Mouse (Mus musculus) thymus, postnatal 10 days (tissue): ENCODE measurements around the gene Plxnd1.
A peak's percentile ranks its signal among the peaks of the same experiment; 100 is the strongest.

Experiments
- DNase-seq, 2 experiments: peaks; one replicate each; pipeline ENCODE4 v3.0.0; 2021; ENCODE audit warnings: low spot score in 2 of 2

Gene Plxnd1

DNA sequence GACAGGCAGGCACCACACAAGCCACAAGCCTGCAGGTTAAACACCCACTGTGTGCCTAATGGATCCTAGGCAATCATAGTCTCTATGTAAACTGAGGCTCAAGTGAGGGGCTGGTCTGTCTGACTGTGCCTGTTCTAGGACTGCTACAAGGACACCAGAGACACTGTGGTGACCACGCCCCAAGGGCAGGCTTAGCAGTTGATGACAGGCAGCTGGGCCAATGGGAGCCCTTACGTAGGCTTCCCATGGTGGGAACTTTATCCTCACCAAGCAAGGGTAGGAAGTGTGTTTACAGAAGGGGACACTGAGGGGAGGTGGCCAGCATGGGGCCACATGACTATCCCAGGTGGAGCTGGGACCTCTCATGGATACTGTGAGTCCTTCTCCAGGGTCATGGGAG is 4.4 kb upstream of the Plxnd1 start:
- DNase-seq = no peak

DNA sequence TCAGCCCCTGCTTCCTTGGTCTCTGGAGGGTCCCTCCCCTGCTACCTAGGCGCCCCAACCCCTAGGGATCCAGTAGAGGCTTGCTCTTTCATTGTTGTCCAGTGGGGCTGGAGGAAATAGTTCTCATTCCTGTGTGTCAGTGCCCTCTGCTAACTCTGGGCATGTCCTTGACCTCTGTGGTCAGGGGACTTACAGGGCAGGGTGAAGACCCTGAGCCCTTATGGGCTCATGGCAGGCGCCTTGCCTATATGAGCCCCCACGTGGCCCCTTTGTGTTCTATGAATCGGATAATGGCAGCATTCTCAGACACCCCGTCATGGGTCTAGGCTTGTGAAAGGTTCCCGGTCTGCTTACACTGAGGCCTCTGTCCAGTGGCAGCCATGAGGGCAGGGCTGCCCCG is 4.0 kb upstream of the Plxnd1 start:
- DNase-seq = no peak

DNA sequence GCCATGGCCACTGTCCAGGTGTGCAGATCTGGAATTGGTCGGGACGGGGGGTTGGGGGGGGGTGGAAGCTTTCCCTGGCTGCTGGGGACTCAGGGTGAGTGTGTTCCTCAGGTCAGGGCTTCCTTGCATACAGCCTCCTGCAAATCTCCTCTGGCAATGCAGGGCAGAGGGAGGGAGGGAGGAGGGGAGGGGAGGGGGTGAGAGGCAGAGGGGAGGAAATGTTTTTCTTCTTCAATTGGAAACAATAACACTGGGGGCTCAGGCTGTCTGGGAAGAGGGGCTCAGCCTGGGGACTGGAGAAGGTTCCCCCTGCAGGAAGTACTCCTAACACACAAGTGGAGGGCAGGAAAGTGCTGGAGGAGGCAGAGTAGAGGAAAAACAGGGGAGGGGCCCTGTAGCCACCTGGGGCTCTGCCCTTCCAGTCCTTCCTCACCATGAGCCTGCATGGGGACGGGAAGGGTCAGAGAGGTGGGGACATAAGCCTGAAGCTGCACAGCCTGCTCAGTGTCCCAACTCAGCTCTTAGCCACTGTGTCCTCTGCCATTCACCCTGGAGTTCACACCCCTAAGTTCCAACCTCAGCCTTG is 3.0 kb upstream of the Plxnd1 start:
- DNase-seq = no peak

DNA sequence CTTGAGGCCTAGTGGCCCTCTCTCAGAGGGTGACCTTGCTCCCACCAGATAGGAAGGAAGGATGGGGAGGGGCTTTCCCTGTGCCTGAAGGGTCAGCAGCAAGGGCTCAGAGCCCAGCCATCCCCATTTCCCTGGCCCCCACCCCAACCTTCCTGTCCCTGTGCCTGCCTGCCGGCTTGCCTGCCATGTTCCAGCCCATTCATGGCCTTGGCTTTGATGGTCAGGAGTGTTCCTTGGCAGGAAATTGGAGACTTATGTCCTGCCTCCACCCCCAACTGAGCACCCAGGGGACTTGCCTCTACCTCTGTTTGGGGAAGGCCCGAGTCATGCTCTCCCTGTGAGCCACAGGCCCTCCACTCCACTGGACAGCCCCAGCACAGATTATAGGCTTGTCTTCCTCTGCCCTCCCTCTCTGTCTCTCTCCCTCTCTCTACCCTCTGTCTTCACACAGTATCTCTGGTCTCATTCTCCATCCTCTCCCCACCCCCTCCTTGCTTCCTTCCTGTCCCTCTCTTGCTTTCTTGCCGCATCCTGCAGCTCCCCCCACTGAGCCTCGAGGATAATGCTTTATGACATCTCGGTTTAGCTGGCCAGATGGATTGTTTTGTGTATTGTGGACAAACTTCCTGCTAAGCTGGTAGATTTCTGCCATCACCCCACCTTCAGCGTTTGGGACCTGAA is 1.5 kb upstream of the Plxnd1 start:
- DNase-seq = peak; percentile 72 to 76

DNA sequence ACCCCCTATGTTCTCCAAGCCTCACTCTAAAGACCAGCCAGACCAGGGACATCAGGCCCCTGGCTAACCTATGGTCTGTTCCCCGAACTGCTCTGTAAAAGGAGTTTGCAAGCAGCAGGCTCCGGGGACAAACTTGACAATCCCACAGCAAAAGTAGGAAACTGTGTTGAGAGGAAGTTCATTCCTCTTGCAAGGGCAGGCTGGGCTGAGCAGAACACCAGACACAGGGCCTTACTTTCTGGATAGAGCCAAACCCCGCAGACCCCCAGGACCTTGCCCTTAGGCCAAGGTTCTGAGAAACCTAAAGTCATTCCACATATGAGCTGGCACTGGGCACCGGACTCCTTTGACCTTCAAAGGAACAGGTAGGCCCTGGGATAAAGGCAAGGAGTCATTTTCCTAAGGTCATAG is 731 bp upstream of the Plxnd1 start:
- no peak for DNase-seq

DNA sequence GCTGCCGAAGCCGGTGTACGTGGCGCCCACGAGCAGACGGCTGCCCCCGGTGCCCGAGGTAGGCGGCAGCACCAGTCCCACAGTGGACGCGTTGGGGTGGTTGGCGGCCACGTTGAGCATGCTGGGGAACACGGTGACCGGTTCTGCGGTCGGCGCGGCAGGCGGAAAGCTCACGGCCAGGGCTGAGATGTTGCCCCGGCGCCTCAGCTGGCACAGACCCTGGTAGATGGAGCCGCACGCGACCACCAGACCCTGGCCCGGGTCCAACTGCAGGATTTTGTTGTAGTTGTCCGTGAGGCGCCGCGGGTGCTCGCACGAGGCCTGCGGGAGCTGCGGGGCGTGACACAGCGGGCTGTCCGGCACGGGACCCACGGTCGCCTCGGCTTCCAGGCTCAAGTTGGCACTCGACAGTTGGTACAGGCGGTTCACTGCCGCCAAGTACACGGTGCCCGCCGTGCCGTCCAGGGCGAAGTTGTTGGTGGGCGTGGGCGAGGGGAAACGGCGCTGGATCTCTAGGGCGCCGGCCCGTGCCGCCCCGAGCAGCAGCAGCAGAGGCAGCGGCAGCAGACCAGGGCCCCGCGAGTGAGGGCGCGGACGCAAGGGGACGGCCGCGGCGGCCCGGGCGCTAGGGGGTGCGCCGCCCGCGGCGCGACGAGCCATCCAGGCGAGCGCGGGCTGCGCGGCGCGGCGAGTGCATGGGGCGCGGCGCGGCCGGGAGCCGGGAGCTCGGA is 494 bp downstream of the Plxnd1 start:
- DNase-seq = peak in 1 of 2 experiments; percentile 51

DNA sequence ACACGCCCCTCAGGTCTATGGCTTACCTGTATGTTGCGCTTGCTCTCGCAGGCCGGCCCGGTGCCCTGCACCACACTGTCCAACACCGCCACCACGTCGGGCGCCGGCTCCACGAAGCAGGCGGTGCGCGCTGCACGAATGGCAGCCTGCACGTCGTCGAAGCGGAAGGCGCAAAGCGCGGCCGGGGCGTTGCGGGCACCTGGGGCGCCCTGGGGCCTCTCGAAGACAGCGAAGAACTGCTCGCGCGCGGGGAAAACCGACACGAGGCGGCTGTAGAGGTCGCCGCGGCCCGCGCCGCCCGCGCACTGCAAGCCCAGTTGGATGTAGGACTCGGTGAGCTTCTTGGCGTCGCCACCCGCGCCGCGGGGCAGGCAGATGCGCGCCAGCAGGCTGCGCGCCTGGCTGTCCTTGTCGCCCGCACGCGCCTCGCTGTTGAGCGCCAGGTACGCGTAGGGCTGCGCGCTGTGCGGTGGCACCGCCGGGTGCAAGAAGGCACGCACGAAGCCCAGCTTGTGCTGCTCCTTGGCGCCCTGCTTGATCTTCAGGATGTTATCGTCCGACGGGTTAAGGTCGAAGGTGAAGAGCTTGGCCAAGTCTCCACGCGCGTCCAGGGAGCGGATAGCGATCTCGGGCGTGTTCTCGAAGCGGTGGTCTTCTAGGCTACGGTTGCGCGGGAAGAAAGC is 1.2 kb downstream of the Plxnd1 start:
- DNase-seq = peak in 1 of 2 experiments; percentile 55

DNA sequence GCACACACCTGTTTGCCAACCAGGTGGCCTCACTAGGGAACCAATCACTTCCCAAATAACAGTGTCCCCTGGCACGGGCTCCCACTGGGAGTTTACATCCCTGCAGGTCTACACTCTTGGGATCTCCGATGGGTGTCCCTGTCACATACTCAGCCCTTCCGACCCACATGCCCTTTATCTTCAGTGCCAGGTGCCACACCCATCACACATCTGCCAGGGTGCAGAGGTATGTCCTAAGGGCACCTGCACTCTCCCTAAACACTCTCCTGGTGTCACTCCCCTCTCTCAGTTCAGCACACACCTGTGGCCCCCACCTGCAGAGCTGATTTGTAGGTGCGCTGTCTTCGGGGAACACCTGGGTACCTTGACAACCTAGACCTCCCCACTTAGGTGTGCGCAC is 1.8 kb downstream of the Plxnd1 start:
- DNase-seq = no peak

DNA sequence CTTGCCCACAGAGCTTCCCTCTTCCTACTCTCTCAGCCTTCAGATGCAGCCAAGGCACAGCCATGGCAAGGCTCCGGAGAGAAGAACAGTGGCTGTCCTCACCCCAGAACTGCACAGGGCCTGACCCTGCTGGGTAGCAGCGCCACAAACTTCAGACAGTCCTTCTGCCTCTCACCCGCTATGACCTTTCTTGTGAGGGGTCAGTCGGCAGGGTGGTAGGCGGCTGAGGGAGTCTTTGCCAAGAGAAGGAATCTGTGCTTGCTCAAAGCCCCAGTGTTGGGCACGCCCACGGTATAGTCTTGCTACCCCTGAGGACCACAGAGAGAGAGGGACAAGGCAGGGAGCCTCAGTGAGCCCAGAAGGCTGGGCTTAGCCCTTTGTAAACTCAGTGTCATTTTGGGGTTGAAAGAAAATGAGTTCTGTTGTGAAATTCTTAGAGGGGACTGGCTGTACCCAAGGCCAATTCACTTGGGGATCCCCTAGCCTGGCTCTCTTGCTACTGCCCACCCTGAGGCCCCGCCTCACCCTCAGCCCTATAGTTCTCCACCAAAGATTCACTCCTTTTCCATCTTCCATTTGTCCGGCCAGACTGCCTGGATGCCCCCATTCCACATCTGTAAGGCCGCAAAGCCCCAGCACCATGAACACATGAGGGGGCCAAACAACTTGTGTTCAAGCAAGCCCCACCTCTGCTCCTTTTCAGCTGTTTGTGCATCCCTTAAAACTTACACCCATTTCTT is 2.8 kb downstream of the Plxnd1 start:
- no peak for DNase-seq

DNA sequence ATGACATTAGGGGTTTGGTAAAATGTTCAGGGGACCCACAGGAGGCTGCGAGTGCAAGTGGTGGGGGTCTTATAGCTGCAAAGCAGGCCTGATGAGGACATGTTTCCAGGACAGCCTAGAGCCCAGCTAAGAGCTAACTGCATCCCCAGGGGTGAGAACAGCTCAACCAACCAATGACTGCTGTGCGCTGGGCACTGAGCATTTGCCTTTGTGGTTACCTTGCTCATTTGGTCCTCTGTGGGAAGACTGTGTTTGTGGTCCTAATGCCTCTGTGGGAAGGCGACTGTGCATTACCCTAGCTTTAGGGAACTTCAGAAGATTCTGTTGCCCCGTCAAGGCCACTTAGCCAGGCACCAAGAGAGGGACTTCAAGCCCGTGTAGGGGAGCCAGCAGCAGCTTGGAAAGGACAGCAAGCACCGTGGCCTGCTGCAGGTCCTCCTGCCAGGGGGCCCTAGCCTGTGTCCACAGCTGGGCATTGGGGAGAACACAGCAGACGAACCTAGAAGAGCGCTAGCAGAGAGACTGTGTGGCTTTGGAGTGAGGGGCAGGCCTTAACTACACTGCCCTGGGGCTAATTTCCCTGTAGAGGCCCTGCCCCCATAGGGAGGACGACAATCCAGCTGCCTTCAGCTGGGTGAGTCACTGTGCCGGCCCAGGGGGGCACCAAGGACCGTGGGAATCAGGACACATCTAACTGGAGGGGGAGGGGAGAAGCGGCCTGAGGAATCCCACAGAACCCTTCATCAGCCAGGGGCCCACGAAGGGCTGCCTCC is 3.5 kb downstream of the Plxnd1 start:
- DNase-seq = no peak

DNA sequence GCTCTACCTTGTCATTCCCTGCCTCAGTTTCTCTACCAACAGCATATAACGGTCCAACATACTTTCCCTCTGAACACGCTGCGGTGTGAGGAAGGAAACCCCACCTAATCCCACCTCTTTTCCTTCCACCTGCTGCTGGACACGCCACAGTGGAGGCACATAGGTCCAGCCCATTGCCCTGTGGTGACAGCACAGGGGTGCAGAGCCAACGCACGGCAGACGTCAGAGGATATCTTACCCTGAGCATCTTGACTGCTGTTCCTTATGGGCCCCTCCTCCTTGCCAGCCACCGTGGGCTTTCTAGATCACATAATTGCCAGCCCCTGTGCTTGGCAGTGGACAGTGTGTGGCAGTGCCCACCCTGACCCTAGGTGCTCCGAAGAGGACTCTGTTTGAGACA is 4.3 kb downstream of the Plxnd1 start:
- no peak for DNase-seq

DNA sequence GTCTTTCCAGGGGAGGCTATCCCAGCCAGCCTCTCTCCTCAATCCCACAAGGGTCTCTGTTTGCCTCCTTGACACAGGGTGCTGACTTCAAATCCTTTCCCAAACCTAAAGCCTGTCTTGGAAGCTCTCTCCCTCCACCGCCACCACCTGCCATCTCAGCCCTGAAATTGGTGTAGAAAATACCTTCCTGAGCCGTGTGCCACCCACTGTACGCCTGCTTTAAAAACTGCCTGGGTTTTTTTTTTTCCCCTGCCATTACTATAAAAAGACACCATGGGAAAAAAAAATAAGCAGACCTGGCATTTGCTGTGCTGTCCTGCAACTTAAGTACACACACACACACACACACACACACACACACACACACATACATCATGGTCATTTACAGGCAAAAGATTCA is 4.7 kb downstream of the Plxnd1 start:
- DNase-seq = no peak

DNA sequence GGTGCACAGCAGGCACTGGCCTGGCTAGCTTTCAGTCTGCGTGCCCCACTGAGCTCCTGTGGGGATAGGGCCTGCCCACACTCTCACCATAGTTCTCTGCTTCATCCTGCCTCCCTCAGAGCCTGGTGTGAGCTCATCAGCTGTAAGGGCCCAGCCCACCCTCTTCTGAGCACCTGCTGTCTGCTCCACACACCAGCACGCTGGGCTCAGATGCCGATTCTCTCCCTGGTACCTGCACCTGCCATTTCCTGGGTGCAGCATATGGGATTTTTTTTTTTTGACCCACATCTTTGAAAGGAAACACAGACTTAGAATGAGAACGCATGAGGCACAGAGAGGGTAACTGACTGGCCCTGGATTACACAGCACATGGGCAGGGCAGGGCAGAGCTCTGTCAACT is 5.2 kb downstream of the Plxnd1 start:
- DNase-seq = peak; percentile 86 to 91

DNA sequence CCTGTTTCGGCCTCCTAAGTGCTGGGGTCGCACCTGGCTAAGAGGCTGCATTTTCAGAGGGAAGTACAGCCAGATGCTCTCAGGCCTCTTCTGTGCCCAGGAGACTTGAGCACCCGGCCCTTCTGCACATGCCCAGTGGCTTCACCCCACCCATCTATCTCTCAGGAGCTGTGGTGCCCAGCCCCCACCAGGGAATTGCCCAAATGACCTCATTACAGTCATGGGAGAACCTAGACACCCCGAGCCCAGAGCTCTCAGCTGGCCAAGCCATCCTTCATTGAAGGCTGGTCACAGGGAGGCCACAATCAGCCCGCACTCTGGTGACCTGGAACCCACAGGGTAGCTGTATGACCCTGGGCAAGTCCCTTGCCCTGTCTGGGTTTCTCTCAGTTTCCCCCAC is 5.8 kb downstream of the Plxnd1 start:
- no peak for DNase-seq

DNA sequence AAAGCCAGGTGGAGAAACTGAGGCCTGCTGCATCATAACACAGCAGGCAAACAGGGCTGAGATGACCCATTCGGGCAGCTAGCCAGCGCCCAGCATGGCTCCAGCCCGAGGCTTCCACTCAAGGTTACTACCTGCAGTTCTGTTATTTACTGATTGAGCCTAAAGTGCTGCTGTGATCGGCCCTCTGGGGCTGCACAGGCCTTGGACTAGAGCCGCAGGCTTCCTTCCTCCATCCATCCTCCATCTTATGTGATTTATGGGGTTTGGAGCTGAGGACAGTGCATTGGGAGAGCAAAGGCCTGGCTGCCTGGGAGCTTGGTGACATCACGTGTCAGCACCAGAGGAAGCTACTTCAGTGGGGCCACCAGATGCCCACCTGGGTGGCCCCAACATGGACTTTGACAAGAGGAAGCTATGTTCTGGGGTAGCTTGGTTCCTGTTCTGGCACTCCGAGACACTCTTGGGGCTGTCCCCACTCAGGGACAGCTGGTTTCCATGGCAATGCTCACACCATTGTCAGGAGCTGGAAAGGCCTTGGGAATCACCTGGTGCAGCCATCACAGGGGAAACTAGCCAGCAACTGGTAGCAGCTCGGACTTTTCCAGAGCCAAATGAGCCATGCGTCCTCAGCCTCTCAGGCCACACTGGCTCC is 7.6 kb downstream of the Plxnd1 start:
- no peak for DNase-seq

DNA sequence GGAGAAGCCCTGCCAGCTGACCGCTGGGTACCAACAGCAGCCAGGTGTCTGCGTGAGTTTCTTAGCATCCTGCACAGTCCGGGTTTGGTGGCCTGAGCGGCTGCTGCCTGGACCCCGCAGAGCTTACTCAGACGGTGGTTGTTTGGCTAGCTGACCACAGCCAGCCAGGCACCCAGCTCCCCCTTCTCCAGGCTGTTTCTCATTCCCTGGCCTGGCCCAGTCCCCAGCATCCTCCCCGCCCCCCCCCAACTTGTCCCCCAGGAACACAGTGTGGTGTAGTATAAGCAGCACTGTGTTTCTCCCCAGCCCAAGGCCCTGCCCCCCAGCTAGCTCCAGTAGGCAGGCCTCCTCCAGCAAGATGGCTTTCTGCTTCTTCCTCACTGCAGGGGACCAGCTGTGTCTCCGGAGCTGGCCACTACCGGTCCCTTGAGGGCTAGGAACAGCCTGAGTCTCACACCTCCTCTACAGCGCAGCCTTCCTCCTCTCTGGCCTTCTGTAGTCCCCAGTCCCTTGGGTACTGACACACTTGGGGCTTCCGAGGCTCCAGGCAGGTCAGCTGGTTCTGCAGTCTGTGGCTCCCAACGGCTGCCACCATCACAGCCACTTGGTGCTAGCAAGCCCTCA is 8.2 kb downstream of the Plxnd1 start:
- DNase-seq = no peak

DNA sequence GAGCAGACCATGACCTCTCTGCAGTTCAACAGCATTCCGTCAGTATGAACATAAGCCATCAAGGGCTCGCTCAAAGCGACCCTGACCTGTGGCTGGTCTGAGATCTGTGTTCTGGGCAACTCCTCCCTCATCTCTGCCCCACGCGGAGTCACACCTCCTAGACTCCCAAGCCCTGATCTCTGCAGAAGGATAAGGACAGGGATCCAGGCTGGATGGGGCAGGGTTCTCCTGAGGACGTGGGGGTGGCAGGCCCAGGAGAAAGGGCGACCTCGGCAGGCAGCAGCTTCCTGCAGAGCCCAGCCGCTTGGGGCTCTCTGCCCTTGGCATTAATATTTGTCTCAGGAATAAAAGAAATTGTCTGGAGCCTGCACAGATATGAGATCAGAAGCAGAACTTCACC is 9.2 kb downstream of the Plxnd1 start:
- DNase-seq = no peak

DNA sequence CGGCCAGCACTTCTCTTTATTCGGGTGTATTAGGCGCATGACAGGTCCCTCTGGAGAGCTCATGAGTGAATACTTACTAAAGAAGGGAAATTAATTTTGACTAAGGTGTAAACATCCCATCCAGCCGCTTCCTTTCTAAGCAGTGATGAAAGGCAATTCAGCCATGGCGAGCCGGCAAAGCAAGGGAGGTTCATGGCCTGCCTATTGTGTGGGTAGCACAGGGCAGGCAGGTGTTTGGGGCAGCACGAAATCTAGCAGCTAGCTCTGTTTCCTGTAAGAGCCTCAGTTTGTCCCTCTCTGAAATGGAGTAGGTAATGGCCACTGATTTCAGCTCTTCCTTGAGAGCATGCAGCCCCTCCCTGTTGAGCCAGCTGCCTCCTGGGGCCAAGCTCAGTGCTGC is 10.2 kb downstream of the Plxnd1 start:
- DNase-seq = no peak

DNA sequence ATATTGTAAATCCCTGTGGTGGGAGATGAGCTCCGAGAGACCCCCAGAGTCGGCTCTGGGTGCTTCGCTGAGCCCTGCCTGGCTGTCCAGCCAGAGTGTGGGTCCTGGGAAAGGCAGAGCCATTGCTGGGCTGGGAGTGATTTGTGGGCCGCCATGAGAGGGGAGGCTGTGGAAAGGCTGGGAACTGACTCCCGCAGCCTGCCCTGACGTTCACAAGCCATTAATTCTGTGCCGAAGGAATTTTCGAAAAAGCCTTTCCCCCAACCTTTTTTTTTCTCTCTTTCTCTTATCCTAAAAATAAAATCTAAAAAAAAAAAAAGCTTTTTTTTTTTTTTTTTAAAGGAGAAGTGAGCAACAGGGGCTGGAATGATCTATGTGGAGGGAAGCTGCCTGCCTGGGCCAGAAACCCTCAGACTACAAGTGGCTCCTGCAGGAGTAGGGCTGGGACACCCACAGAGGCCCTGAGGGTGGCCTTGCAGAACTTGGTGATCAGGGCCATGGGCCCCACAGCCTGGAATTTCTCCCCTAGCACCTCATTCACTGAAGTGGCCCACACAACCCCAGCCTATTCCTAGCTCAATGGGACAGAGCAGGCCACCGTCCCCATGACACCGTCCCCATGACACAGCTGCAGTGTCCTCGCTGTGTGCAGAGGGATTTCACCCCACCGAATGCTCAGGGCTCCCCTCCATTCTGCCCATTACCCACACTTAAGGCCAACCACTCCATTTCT is 11.3 kb downstream of the Plxnd1 start:
- DNase-seq = no peak

DNA sequence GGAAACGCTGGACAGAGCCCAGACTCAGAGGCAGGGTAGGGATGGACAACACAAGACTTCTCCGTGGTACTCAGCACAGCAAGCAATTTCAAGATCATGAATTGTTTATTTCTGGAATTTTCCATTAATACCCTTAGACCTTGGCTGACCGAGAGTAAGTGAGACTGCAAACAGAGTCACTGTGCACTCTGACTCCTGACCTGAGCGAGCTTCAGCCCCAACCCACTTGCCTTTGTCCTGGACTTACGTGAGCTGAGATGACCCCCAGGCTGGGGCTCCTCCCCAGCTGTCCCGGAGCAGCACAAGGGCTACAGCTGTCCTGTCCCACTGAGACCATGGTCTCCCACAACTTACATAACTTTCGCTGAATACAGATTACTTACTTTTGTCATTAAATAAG is 11.9 kb downstream of the Plxnd1 start:
- DNase-seq = no peak
